Mouse (Mus musculus): ENCODE data around the gene Wdr11. TPM values are rescaled to one million over a fixed set of nuclear protein-coding genes. Genes with fewer than 3 reads are reported as not detected.

The Wdr11 gene
- polyA plus RNA-seq, 1 experiment from 2014 or later, result 25.8 TPM

DNA sequence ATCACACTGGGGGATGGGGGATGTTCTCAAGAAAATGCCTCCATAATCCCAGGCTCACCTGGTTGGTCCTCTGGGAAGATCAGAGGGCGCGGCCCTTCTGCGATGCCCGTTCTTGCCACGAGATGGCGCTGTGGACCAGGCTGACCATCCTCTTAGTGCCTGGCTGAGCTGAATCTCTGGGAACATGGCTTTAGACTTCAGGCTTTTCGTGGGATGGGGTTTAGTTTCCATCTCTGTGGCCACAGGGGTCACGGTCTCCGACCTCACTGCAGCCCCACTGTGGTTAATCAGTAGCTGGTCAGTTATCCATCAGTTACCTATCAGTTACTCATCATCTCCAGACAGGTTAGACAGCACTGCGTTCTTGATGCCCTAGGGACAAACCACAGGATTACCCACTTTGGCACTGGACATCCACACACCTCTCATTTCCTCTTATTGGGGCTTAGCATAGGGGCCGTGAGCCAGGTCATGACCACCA is 62.2 kb downstream of the Wdr11 start:
- peaks cover 28% of the 10 kb centered on the region for H3K4me1 ChIP-seq
- H3K4me3 ChIP-seq, result no peak overlapping the region
- no peaks in the 10 kb centered on the region for H3K36me3 ChIP-seq
- no peaks in the 10 kb centered on the region for H3K9me3 ChIP-seq
- peaks cover 16% of the 10 kb centered on the region for H3K27me3 ChIP-seq (replicated peaks)
- H3K27ac ChIP-seq (replicated peaks), result no peak overlapping the region
- H3K4me2 ChIP-seq, result no peak overlapping the region
- 14% methylated on average over 11 of the region's 11 CpGs for WGBS
- no peak overlapping the region for H3K9ac ChIP-seq
- peak; percentile 24; the same call in 1 of the 2 replicates for ATAC-seq (ENCODE audit: extremely low read depth, insufficient number of reproducible peaks, low FRiP score, low TSS enrichment)

GRCm38 (mm10) chr7:129654923-129655322 is 63.3 kb downstream of the Wdr11 start:
- H3K4me1 ChIP-seq, result peaks cover 28% of the 10 kb centered on the region

GRCm38 (mm10) chr7:129655604-129656226 is 64.1 kb downstream of the Wdr11 start:
- no peak overlapping the region for H3K4me2 ChIP-seq
- no peak overlapping the region for H3K27ac ChIP-seq (replicated peaks)
- WGBS, result 72% methylated on average over 14 of the region's 14 CpGs
- H3K9me3 ChIP-seq, result no peaks in the 10 kb centered on the region
- ATAC-seq (ENCODE audit: extremely low read depth, insufficient number of reproducible peaks, low FRiP score, low TSS enrichment), result no peak
- H3K4me3 ChIP-seq, result no peak overlapping the region
- H3K36me3 ChIP-seq, result no peaks in the 10 kb centered on the region
- H3K4me1 ChIP-seq, result peaks cover 24% of the 10 kb centered on the region
- no peak overlapping the region for H3K9ac ChIP-seq
- peaks cover 16% of the 10 kb centered on the region for H3K27me3 ChIP-seq (replicated peaks)

More at GRCm38 (mm10) chr7:129654923-129655322, 63.3 kb downstream of the Wdr11 start:
- Histone ChIP-seq H3K27ac (replicated peaks) (no peak overlapping the region), H3K9me3 (no peaks in the 10 kb centered on the region), H3K27me3 (replicated peaks) (peaks cover 16% of the 10 kb centered on the region), H3K4me2 (peak overlapping the region; percentile 9; the same call in 1 of the 2 replicates), H3K4me3 (no peak overlapping the region), H3K36me3 (no peaks in the 10 kb centered on the region), H3K9ac (peak overlapping the region; percentile 41; the same call in 1 of the 2 replicates)
- WGBS, result 32% methylated on average over 12 of the region's 12 CpGs
- ATAC-seq (ENCODE audit: extremely low read depth, insufficient number of reproducible peaks, low FRiP score, low TSS enrichment), result no peak

GRCm38 (mm10) chr7:129657867-129658266 is 66.2 kb downstream of the Wdr11 start:
- peaks cover 14% of the 10 kb centered on the region for H3K27me3 ChIP-seq (replicated peaks)
- WGBS, result 76% methylated on average over 8 of the region's 8 CpGs
- no peak for ATAC-seq (ENCODE audit: extremely low read depth, insufficient number of reproducible peaks, low FRiP score, low TSS enrichment)
- H3K4me1 ChIP-seq, result peaks cover 8% of the 10 kb centered on the region
- no peak overlapping the region for H3K9ac ChIP-seq
- H3K4me3 ChIP-seq, result no peak overlapping the region
- no peaks in the 10 kb centered on the region for H3K36me3 ChIP-seq
- no peaks in the 10 kb centered on the region for H3K9me3 ChIP-seq
- no peak overlapping the region for H3K27ac ChIP-seq (replicated peaks)
- no peak overlapping the region for H3K4me2 ChIP-seq

GRCm38 (mm10) chr7:129659755-129660154 is 68.1 kb downstream of the Wdr11 start:
- Histone ChIP-seq H3K27ac (replicated peaks) (no peak overlapping the region), H3K36me3 (no peaks in the 10 kb centered on the region), H3K27me3 (replicated peaks) (peaks cover 11% of the 10 kb centered on the region), H3K9ac (no peak overlapping the region), H3K4me2 (no peak overlapping the region), H3K4me1 (peaks cover 8% of the 10 kb centered on the region), H3K4me3 (no peak overlapping the region), H3K9me3 (no peaks in the 10 kb centered on the region)
- WGBS, result 83% methylated on average over 8 of the region's 8 CpGs
- ATAC-seq (ENCODE audit: extremely low read depth, insufficient number of reproducible peaks, low FRiP score, low TSS enrichment), result no peak

GRCm38 (mm10) chr7:129660546-129660945 is 68.9 kb downstream of the Wdr11 start:
- H3K27ac ChIP-seq (replicated peaks), result no peak overlapping the region
- ATAC-seq (ENCODE audit: extremely low read depth, insufficient number of reproducible peaks, low FRiP score, low TSS enrichment), result no peak
- H3K9ac ChIP-seq, result no peak overlapping the region
- H3K9me3 ChIP-seq, result no peaks in the 10 kb centered on the region
- H3K36me3 ChIP-seq, result no peaks in the 10 kb centered on the region
- no peak overlapping the region for H3K4me2 ChIP-seq
- H3K4me3 ChIP-seq, result no peak overlapping the region
- H3K4me1 ChIP-seq, result peaks cover 5% of the 10 kb centered on the region
- H3K27me3 ChIP-seq (replicated peaks), result peaks cover 9% of the 10 kb centered on the region
- 90% methylated on average over 9 of the region's 9 CpGs for WGBS

GRCm38 (mm10) chr7:129662051-129662789 is 70.6 kb downstream of the Wdr11 start:
- peaks cover 5% of the 10 kb centered on the region for H3K4me1 ChIP-seq
- no peak overlapping the region for H3K4me2 ChIP-seq
- no peak overlapping the region for H3K4me3 ChIP-seq
- H3K27ac ChIP-seq (replicated peaks), result peak overlapping the region; percentile 8; the same call in 1 of the 2 replicates
- H3K9me3 ChIP-seq, result no peaks in the 10 kb centered on the region
- 75% methylated on average over 16 of the region's 16 CpGs for WGBS
- ATAC-seq (ENCODE audit: extremely low read depth, insufficient number of reproducible peaks, low FRiP score, low TSS enrichment), result no peak
- H3K36me3 ChIP-seq, result no peaks in the 10 kb centered on the region
- no peaks in the 10 kb centered on the region for H3K27me3 ChIP-seq (replicated peaks)
- H3K9ac ChIP-seq, result no peak overlapping the region

- Histone ChIP-seq H3K9ac (no peak overlapping the region), H3K4me3 (no peak overlapping the region), H3K4me2 (no peak overlapping the region), H3K36me3 (no peaks in the 10 kb centered on the region), H3K4me1 (peaks cover 5% of the 10 kb centered on the region), H3K9me3 (no peaks in the 10 kb centered on the region), H3K27me3 (replicated peaks) (no peaks in the 10 kb centered on the region), H3K27ac (replicated peaks) (no peak overlapping the region)
- no peak for ATAC-seq (ENCODE audit: extremely low read depth, insufficient number of reproducible peaks, low FRiP score, low TSS enrichment)
- WGBS, result 26% methylated on average over 12 of the region's 12 CpGs
These were observed 72.3 kb downstream of the Wdr11 start for GRCm38 (mm10) chr7:129663781-129664505.

- H3K27me3 ChIP-seq (replicated peaks), result no peaks in the 10 kb centered on the region
- H3K27ac ChIP-seq (replicated peaks), result no peak overlapping the region
- H3K4me2 ChIP-seq, result no peak overlapping the region
- no peaks in the 10 kb centered on the region for H3K9me3 ChIP-seq
- H3K4me3 ChIP-seq, result no peak overlapping the region
- no peaks in the 10 kb centered on the region for H3K36me3 ChIP-seq
- H3K9ac ChIP-seq, result no peak overlapping the region
- peaks cover 5% of the 10 kb centered on the region for H3K4me1 ChIP-seq
- ATAC-seq (ENCODE audit: extremely low read depth, insufficient number of reproducible peaks, low FRiP score, low TSS enrichment), result no peak
- 83% methylated on average over 3 of the region's 3 CpGs for WGBS
These were observed 73.7 kb downstream of the Wdr11 start for GRCm38 (mm10) chr7:129665411-129665810.

- no peak overlapping the region for H3K27ac ChIP-seq (replicated peaks)
- H3K27me3 ChIP-seq (replicated peaks), result no peaks in the 10 kb centered on the region
- H3K4me3 ChIP-seq, result no peak overlapping the region
- H3K9me3 ChIP-seq, result no peaks in the 10 kb centered on the region
- no peak overlapping the region for H3K9ac ChIP-seq
- 62% methylated on average over 6 of the region's 6 CpGs for WGBS
- peaks cover 5% of the 10 kb centered on the region for H3K4me1 ChIP-seq
- no peak overlapping the region for H3K4me2 ChIP-seq
- ATAC-seq (ENCODE audit: extremely low read depth, insufficient number of reproducible peaks, low FRiP score, low TSS enrichment), result no peak
- no peaks in the 10 kb centered on the region for H3K36me3 ChIP-seq
These were observed 74.3 kb downstream of the Wdr11 start for GRCm38 (mm10) chr7:129665921-129666320.

DNA sequence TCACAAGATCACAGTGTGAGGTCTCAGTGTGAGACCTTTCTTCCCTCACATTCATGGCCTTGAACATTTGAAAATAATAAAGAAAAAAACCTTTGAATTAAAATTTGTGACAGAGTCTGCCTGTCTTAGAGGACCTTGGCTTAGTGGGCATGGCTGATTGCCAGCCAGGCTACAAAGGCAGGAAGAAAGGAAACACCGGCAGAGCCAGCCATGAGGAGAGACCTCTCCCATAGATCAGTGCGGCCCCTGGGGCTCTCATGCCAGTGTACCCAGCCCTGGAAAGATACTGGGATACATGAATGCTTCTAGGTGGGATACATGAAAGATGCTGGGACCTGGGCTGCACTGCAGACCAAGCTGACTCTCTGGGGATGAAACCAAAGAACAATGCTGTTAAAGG is 74.9 kb downstream of the Wdr11 start:
- H3K9me3 ChIP-seq, result no peaks in the 10 kb centered on the region
- no peak for ATAC-seq (ENCODE audit: extremely low read depth, insufficient number of reproducible peaks, low FRiP score, low TSS enrichment)
- no peak overlapping the region for H3K4me2 ChIP-seq
- no peaks in the 10 kb centered on the region for H3K27me3 ChIP-seq (replicated peaks)
- H3K4me1 ChIP-seq, result peaks cover 5% of the 10 kb centered on the region
- H3K36me3 ChIP-seq, result no peaks in the 10 kb centered on the region
- no peak overlapping the region for H3K9ac ChIP-seq
- 69% methylated on average over 2 of the region's 2 CpGs for WGBS
- H3K4me3 ChIP-seq, result no peak overlapping the region
- H3K27ac ChIP-seq (replicated peaks), result no peak overlapping the region

All from heart, embryonic 13.5 days (tissue).